Mouse (Mus musculus) retina, embryonic 14.5 days (tissue): Measurements from ENCODE around the gene Mlst8.
"Not testable (repeated sequence)": the region's sequence is repeated elsewhere in the genome, so short reads cannot be mapped to it uniquely, and the experiment has no call there.

Experiments
- DNase-seq: peaks from one replicate; pipeline ENCODE4 v3.0.0-alpha.2; 2015; ENCODE audit warnings: low spot score

Mlst8 gene

DNA sequence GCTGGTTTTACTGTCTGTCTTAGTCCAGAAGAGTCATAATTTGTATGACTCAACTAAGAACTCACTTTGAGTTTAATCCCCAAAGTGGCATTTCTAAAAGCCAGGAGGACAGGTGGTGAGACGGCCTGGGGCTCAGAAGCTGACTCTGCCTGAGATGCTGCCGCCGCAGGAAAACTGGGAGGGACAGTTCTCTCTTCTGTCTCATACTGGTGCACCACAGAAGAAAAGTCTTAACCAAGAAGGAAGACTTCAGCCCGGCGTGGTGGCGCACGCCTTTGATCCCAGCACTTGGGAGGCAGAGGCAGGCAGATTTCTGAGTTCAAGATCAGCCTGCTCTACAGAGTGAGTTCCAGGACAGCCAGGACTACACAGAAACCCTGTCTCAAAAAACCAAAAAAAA lies 53.0 kb downstream of the Mlst8 start:
- no peak for DNase-seq

DNA sequence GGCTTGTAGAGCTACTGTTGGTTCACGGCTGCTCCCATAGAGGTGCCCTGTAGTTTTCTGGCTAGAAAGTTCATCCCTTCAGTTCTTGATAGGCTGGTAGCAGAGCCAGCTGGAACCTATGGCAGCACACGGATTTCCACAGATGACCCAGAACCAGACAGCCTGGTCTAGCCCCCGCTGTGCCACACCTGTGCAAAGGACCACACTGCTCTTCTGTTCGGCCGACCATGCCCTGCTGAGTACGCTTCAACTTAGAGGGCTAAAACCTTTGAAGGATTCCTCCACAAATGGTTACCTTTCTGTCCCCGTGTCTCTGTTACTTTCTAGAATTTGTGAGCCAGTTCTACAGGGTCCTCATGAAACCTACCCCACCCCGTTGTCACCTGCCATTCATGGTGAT lies 53.6 kb downstream of the Mlst8 start:
- DNase-seq = not testable (repeated sequence)

DNA sequence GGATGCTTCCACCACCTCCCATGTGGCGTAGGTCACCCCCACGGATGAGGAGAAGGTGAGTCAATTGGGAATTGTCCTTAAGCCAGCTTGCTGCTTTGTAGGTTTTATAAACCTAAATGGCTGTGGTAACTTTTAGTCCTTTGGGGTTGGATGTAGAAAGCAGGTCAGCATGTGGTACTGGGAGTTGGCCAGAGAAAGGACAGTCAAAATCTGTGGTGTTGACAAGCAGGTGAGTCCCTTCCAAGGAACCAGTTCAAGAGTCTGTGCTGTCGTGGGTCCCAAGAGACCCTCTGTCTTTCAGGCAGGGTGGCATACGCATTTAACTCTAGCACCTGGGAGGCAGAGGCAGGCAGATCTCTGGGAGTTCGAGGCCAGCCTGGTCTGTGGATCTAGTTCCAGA lies 54.4 kb downstream of the Mlst8 start:
- no peak for DNase-seq
